Mouse (Mus musculus): ENCODE data around the gene Myh2. TPM values are rescaled to one million over a fixed set of nuclear protein-coding genes. Genes with fewer than 3 reads are reported as not detected.

Myh2 gene
- polyA plus RNA-seq, 1 experiment from 2014 or later, result 0.43 TPM

DNA sequence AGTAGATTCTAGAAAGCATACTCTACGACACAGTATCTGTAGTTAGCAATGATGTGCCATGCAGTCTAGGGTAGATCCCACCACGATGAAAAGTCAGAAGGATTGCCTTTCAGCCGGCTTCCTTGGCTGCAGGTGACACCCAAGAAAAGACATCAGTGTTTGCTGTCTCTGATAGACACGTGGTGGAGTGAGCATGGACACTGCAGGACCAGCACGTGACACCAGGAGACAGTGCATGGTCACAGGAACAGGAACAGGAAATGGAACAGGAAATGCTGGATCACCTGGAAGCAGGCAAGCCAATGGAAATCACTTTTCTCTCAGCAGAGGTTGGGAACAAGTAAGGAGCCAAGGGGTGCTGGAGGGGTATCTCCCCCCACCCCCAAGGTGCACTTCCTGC is 27.8 kb upstream of the Myh2 start:
- Histone ChIP-seq H3K9ac (no peak overlapping the region), H3K9me3 (ENCODE audit: control insufficient read depth, low read length) (no peaks in the 10 kb centered on the region), H3K27ac (no peak overlapping the region), H3K4me3 (replicated peaks; ENCODE audit: low read length) (no peak overlapping the region), H3K27me3 (ENCODE audit: control insufficient read depth, insufficient read depth, low read length) (no peaks in the 10 kb centered on the region), H3K4me1 (replicated peaks; ENCODE audit: control insufficient read depth, insufficient read depth, low read length) (no peaks in the 10 kb centered on the region), H3K4me2 (replicated peaks) (no peak overlapping the region), H3K36me3 (replicated peaks; ENCODE audit: control insufficient read depth, insufficient read depth) (no peaks in the 10 kb centered on the region)
- WGBS, result 83% methylated on average over 5 of the region's 5 CpGs
- DNase-seq (ENCODE audit: low spot score) (no peak), ATAC-seq (ENCODE audit: low FRiP score) (no peak)

DNA sequence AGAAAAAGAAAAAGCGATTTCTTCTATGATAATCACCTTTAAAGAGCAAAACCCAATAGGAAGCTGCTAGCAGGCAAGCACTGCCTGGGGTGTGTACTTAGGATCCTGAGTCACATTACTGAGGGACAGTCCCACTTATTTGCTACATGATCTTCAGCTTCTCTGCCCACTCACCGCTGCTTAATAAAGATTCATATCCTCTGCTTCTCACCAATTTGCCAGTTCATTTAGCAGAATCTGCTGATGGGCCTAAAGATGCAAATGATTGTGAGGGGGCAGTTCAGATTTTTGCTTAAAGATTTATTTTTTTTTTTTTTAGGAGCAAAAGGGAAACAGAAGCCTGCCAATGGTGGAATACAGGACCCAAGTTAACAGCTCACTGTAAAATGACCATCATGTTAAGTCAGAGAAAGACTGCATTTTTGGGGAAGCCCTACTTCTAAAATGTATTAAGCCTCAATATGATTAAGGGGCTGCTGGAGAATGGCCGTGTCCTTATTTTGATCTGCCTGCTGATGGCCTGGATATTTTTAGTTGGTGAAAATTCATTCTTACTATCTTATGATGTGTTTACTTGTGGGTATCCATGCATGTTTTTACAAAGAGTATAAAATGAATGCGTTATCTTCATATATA is 26.8 kb upstream of the Myh2 start:
- Histone ChIP-seq H3K4me3 (replicated peaks; ENCODE audit: low read length) (no peak overlapping the region), H3K9me3 (ENCODE audit: control insufficient read depth, low read length) (no peaks in the 10 kb centered on the region), H3K4me2 (replicated peaks) (no peak overlapping the region), H3K27ac (no peak overlapping the region), H3K27me3 (ENCODE audit: control insufficient read depth, insufficient read depth, low read length) (no peaks in the 10 kb centered on the region), H3K36me3 (replicated peaks; ENCODE audit: control insufficient read depth, insufficient read depth) (no peaks in the 10 kb centered on the region), H3K9ac (no peak overlapping the region), H3K4me1 (replicated peaks; ENCODE audit: control insufficient read depth, insufficient read depth, low read length) (no peaks in the 10 kb centered on the region)
- 86% methylated on average over 4 of the region's 4 CpGs for WGBS
- DNase-seq (ENCODE audit: low spot score), result no peak
- no peak for ATAC-seq (ENCODE audit: low FRiP score)

DNA sequence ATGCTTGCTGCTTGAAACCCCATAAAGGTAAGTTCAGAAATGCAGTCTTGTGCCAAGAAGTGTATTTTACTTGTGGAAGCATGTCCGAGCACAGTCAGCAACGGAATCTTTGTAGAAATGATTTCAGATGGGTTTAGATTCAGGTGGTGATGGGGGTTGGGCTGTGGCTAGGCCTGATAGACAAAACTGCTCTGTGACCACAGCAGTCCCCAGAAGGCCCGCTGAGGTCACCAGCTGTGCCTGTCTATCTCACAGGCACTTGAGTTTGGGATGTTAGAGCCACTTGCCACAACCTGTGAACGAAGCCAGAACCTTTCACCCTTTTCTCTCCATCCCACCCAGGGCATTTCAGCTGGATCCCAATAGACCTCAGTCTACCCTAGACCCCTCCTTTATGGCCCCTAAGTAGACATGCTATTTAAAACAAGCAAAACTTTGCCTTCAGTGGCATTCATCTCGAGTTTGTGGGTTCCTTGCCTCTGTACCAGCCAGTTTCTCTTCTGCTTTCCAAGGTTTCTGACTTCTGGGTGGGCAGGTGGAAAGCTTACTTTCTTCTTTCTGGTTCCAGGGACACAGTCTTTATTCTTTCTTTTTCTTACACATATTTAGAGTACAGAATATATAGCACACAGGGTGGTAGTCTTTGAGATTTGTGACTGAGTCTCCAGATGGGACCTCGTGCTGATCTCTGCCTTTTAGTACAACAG is 26.1 kb upstream of the Myh2 start:
- Histone ChIP-seq H3K9ac (no peak overlapping the region), H3K9me3 (ENCODE audit: control insufficient read depth, low read length) (no peaks in the 10 kb centered on the region), H3K4me2 (replicated peaks) (no peak overlapping the region), H3K4me3 (replicated peaks; ENCODE audit: low read length) (no peak overlapping the region), H3K4me1 (replicated peaks; ENCODE audit: control insufficient read depth, insufficient read depth, low read length) (no peaks in the 10 kb centered on the region), H3K36me3 (replicated peaks; ENCODE audit: control insufficient read depth, insufficient read depth) (no peaks in the 10 kb centered on the region), H3K27me3 (ENCODE audit: control insufficient read depth, insufficient read depth, low read length) (no peaks in the 10 kb centered on the region), H3K27ac (no peak overlapping the region)
- ATAC-seq (ENCODE audit: low FRiP score) (no peak), DNase-seq (ENCODE audit: low spot score) (no peak)
- WGBS, result 69% methylated on average over 6 of the region's 6 CpGs

DNA sequence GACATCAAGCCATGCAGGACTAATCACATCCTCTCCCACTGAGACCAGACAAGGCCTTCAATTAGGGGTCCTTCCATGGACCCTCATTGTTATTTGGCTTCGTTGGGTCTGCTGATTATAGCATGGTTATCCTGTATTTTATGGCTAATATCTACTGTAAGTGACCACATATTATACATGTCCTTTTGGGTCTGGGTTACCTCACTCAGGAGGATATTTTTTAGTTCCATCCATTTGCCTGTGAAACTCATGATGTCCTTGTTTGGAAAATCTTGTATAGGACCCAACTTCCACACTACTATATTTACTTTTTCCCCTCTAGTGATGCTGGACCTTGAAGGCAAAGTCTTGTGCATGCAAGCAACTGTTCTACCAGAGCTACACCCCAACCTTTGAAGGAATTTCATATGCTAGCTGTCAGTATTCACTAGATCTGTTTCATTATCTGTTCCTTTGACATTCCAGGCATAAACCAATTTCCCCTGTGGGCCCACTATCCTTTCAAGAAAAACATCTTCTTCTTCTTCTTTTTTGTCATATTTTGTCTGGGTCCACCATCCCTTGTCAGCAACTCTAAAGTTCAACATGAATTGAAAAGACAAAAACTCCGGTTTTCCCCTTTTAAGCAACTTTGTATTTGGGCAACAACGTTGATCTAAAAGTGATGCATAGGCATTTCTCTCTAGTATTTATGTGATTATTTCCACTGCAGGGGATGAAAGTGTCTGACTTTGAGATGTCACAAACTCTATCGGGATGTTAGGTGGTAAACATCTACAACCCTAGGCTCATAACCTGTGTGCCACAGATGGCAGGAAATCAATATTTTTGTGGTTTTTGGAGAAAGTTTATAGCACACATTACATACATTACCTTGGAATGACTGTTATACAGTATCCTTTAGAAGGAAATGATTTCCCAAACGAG is 25.1 kb upstream of the Myh2 start:
- H3K4me1 ChIP-seq (replicated peaks; ENCODE audit: control insufficient read depth, insufficient read depth, low read length), result no peaks in the 10 kb centered on the region
- no peak for DNase-seq (ENCODE audit: low spot score)
- WGBS, result 82% methylated on average over 5 of the region's 5 CpGs
- no peak overlapping the region for H3K4me3 ChIP-seq (replicated peaks; ENCODE audit: low read length)
- no peaks in the 10 kb centered on the region for H3K9me3 ChIP-seq (ENCODE audit: control insufficient read depth, low read length)
- H3K27ac ChIP-seq, result no peak overlapping the region
- no peak overlapping the region for H3K9ac ChIP-seq
- H3K36me3 ChIP-seq (replicated peaks; ENCODE audit: control insufficient read depth, insufficient read depth), result no peaks in the 10 kb centered on the region
- ATAC-seq (ENCODE audit: low FRiP score), result no peak
- H3K4me2 ChIP-seq (replicated peaks), result no peak overlapping the region
- H3K27me3 ChIP-seq (ENCODE audit: control insufficient read depth, insufficient read depth, low read length), result no peaks in the 10 kb centered on the region

DNA sequence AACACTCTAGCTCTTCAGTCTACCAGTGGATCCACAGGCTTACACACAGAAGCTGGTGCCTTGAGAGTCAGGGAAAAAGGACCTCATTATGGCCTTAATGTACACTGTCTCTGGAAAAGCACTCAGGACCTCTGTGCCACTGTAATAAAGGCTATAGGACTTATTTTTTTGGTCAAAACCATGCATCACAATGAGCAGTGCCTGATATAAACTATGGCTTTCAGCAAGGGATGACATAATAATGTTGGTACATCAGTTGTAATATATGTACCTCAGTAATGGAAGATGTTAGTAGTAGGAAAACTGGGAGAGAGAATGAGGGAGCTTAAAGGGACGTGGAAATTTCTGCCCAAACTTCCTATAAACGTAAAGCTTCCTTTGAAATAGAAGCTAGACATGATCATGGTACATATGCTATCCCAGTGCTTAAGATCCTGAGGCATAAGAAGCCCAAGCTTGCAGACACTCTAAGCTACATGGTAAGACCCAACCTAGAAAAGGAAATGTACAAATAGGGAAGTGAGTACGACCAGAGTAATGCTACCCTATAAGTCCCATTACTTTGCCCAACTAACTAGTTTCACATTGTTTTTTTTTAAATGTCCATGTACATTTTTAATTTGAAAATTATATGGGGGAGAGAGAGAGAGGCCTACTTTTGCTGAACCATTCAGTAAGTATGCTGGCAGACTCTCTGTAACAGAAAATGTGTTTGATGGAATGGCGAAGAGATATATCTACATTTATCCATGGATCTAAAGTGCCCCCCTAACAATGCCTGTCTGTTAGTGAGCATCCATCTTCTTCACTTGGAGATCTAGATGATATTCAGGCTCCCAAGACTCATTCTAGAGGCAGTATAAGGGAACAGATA is 24.2 kb upstream of the Myh2 start:
- H3K9ac ChIP-seq, result no peak overlapping the region
- H3K36me3 ChIP-seq (replicated peaks; ENCODE audit: control insufficient read depth, insufficient read depth), result no peaks in the 10 kb centered on the region
- no peaks in the 10 kb centered on the region for H3K9me3 ChIP-seq (ENCODE audit: control insufficient read depth, low read length)
- no peak for ATAC-seq (ENCODE audit: low FRiP score)
- DNase-seq (ENCODE audit: low spot score), result no peak
- 94% methylated on average over 4 of the region's 4 CpGs for WGBS
- no peak overlapping the region for H3K4me3 ChIP-seq (replicated peaks; ENCODE audit: low read length)
- no peak overlapping the region for H3K4me2 ChIP-seq (replicated peaks)
- no peaks in the 10 kb centered on the region for H3K4me1 ChIP-seq (replicated peaks; ENCODE audit: control insufficient read depth, insufficient read depth, low read length)
- H3K27ac ChIP-seq, result no peak overlapping the region
- H3K27me3 ChIP-seq (ENCODE audit: control insufficient read depth, insufficient read depth, low read length), result no peaks in the 10 kb centered on the region

DNA sequence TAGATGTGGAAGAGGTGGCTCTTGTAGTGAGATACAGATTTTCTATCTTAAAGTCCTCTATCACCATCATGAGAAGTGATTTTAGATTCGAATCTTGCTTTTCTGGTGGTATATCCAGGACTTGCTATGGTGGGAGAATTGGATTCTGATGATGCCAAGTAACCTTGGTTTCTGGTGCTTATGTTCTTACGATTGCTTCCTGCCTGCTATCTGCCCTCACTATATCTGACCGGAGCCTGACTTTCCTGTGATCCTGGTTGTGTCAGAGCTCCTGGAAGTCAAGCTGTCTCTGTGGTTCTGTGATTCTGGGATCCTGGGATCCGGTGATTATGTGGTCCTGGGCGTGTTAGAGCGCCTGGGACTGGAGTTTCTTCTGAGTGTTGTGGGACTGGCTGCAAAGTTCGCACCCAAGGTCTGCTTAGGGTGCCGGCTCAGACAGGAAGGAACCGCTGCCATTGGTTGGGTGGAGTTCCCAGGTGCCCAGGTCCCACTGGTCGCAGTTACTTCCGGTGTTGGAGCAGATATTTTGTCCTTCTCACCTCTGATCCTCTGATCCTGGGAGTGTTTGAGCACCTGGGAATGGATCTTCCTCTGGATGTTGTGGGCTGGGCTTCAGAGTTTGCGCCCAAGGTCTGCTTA is 23.4 kb upstream of the Myh2 start:
- no peaks in the 10 kb centered on the region for H3K4me1 ChIP-seq (replicated peaks; ENCODE audit: control insufficient read depth, insufficient read depth, low read length)
- WGBS, result 94% methylated on average over 12 of the region's 12 CpGs
- H3K27me3 ChIP-seq (ENCODE audit: control insufficient read depth, insufficient read depth, low read length), result no peaks in the 10 kb centered on the region
- H3K27ac ChIP-seq, result no peak overlapping the region
- no peak overlapping the region for H3K9ac ChIP-seq
- no peaks in the 10 kb centered on the region for H3K9me3 ChIP-seq (ENCODE audit: control insufficient read depth, low read length)
- no peak for DNase-seq (ENCODE audit: low spot score)
- H3K4me3 ChIP-seq (replicated peaks; ENCODE audit: low read length), result no peak overlapping the region
- ATAC-seq (ENCODE audit: low FRiP score), result no peak
- no peaks in the 10 kb centered on the region for H3K36me3 ChIP-seq (replicated peaks; ENCODE audit: control insufficient read depth, insufficient read depth)
- no peak overlapping the region for H3K4me2 ChIP-seq (replicated peaks)

DNA sequence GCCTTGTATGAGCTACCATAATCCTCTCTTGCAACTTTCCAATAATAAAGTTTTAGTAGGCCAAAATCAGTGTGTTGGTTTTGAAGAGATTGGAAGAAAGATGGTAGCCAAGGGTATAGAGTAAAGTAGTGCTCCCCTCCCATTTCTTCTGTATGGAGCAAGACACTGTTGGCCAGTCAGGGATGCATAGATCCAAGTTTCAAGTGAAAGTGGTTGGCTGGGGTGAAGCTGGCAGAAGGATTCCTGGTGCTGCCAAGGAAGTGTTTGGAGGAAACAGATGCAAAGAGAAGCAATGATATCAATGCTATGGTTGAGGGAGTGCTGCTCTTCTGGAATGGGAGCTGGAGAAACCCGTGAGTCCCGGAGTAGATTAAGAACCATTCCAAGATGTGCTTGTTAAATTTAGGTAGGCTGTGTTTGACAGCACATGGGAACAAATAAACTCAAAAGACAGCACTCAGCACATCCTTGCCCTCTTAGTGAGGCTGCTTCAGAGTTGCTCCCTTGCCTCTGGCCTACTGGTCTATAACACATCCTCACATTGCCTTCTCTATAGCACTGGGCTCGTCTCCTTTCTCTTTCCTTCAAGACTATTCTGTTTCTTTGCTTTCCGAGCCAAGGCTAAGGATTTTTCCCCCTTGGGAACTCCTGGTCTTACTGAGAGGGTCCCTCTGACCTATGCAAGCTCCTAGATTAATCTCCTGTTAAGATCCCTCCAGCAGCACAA is 22.4 kb upstream of the Myh2 start:
- H3K4me3 ChIP-seq (replicated peaks; ENCODE audit: low read length), result no peak overlapping the region
- no peaks in the 10 kb centered on the region for H3K36me3 ChIP-seq (replicated peaks; ENCODE audit: control insufficient read depth, insufficient read depth)
- WGBS, result 89% methylated on average over 4 of the region's 4 CpGs
- H3K9ac ChIP-seq, result no peak overlapping the region
- no peak overlapping the region for H3K27ac ChIP-seq
- H3K9me3 ChIP-seq (ENCODE audit: control insufficient read depth, low read length), result no peaks in the 10 kb centered on the region
- H3K4me2 ChIP-seq (replicated peaks), result no peak overlapping the region
- H3K4me1 ChIP-seq (replicated peaks; ENCODE audit: control insufficient read depth, insufficient read depth, low read length), result peaks cover 5% of the 10 kb centered on the region; the same call in 1 of the 2 replicates
- ATAC-seq (ENCODE audit: low FRiP score) (no peak), DNase-seq (ENCODE audit: low spot score) (no peak)
- no peaks in the 10 kb centered on the region for H3K27me3 ChIP-seq (ENCODE audit: control insufficient read depth, insufficient read depth, low read length)

DNA sequence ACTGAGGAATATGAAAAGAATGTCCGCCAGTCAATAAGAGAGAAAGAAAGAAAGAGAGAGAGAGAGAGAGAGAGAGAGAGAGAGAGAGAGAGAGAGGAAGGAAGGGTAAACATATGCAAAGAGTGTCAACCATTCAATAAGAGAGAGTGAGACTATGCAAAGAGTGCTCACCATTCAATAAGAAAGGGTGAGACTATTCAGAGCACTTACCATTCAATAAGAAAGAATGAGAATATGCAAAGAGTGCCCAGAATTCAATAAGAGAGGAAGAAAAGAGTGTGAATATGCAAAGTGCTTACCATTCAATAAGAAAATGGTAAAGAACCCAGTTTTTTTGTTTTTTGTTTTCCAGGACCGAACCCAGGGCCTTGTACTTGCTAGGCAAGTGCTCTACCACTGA is 20.6 kb upstream of the Myh2 start:
- DNase-seq (ENCODE audit: low spot score), result no peak

More for the DNA sequence above, 20.6 kb upstream of the Myh2 start:
- ATAC-seq (ENCODE audit: low FRiP score), result no peak
- H3K4me2 ChIP-seq (replicated peaks), result no peak overlapping the region
- 88% methylated on average over 2 of the region's 2 CpGs for WGBS
- H3K9me3 ChIP-seq (ENCODE audit: control insufficient read depth, low read length), result no peaks in the 10 kb centered on the region
- H3K9ac ChIP-seq, result no peak overlapping the region
- H3K4me3 ChIP-seq (replicated peaks; ENCODE audit: low read length), result no peak overlapping the region
- peaks cover 7% of the 10 kb centered on the region; the same call in 1 of the 2 replicates for H3K4me1 ChIP-seq (replicated peaks; ENCODE audit: control insufficient read depth, insufficient read depth, low read length)
- no peaks in the 10 kb centered on the region for H3K27me3 ChIP-seq (ENCODE audit: control insufficient read depth, insufficient read depth, low read length)
- no peak overlapping the region for H3K27ac ChIP-seq
- no peaks in the 10 kb centered on the region for H3K36me3 ChIP-seq (replicated peaks; ENCODE audit: control insufficient read depth, insufficient read depth)
